Mouse (Mus musculus): ENCODE measurements around the gene Slc16a9. TPM values are rescaled to one million over a fixed set of nuclear protein-coding genes. Genes with fewer than 3 reads are reported as not detected.

Slc16a9 gene
- total RNA-seq, 1 experiment from 2014 or later: 6.5 TPM

- no peak for ATAC-seq (replicated peaks in 1 of 2; ENCODE audit: insufficient read depth in 1 of 2, low FRiP score in 2 of 2, low TSS enrichment in 1 of 2, low read depth in 1 of 2, poor library complexity in 2 of 2, severe bottlenecking in 2 of 2)
These were observed 34.4 kb downstream of the Slc16a9 start for GRCm38 (mm10) chr10:70279349-70279748.

- ATAC-seq (replicated peaks in 1 of 2; ENCODE audit: insufficient read depth in 1 of 2, low FRiP score in 2 of 2, low TSS enrichment in 1 of 2, low read depth in 1 of 2, poor library complexity in 2 of 2, severe bottlenecking in 2 of 2): peak; percentile 85 to 89
These were observed 42.9 kb downstream of the Slc16a9 start for GRCm38 (mm10) chr10:70287825-70288235.

GRCm38 (mm10) chr10:70288406-70289327, 43.8 kb downstream of the Slc16a9 start:
- ATAC-seq (replicated peaks in 1 of 2; ENCODE audit: insufficient read depth in 1 of 2, low FRiP score in 2 of 2, low TSS enrichment in 1 of 2, low read depth in 1 of 2, poor library complexity in 2 of 2, severe bottlenecking in 2 of 2): no peak

- ATAC-seq (replicated peaks in 1 of 2; ENCODE audit: insufficient read depth in 1 of 2, low FRiP score in 2 of 2, low TSS enrichment in 1 of 2, low read depth in 1 of 2, poor library complexity in 2 of 2, severe bottlenecking in 2 of 2): no peak
These were observed 47.1 kb downstream of the Slc16a9 start for GRCm38 (mm10) chr10:70292014-70292413.

- no peak for ATAC-seq (replicated peaks in 1 of 2; ENCODE audit: insufficient read depth in 1 of 2, low FRiP score in 2 of 2, low TSS enrichment in 1 of 2, low read depth in 1 of 2, poor library complexity in 2 of 2, severe bottlenecking in 2 of 2)
These were observed 49.2 kb downstream of the Slc16a9 start for GRCm38 (mm10) chr10:70294094-70294493.

GRCm38 (mm10) chr10:70296531-70297366, 51.8 kb downstream of the Slc16a9 start:
- peak; percentile 80 to 88 for ATAC-seq (replicated peaks in 1 of 2; ENCODE audit: insufficient read depth in 1 of 2, low FRiP score in 2 of 2, low TSS enrichment in 1 of 2, low read depth in 1 of 2, poor library complexity in 2 of 2, severe bottlenecking in 2 of 2)

GRCm38 (mm10) chr10:70299118-70299517, 54.2 kb downstream of the Slc16a9 start:
- ATAC-seq (replicated peaks in 1 of 2; ENCODE audit: insufficient read depth in 1 of 2, low FRiP score in 2 of 2, low TSS enrichment in 1 of 2, low read depth in 1 of 2, poor library complexity in 2 of 2, severe bottlenecking in 2 of 2): peak; percentile 29 to 47; a peak in 2 of 4 replicates

- no peak for ATAC-seq (replicated peaks in 1 of 2; ENCODE audit: insufficient read depth in 1 of 2, low FRiP score in 2 of 2, low TSS enrichment in 1 of 2, low read depth in 1 of 2, poor library complexity in 2 of 2, severe bottlenecking in 2 of 2)
These were observed 54.8 kb downstream of the Slc16a9 start for GRCm38 (mm10) chr10:70299653-70300052.

- ATAC-seq (replicated peaks in 1 of 2; ENCODE audit: insufficient read depth in 1 of 2, low FRiP score in 2 of 2, low TSS enrichment in 1 of 2, low read depth in 1 of 2, poor library complexity in 2 of 2, severe bottlenecking in 2 of 2): no peak
These were observed 56.3 kb downstream of the Slc16a9 start for GRCm38 (mm10) chr10:70301190-70301589.

- ATAC-seq (replicated peaks in 1 of 2; ENCODE audit: insufficient read depth in 1 of 2, low FRiP score in 2 of 2, low TSS enrichment in 1 of 2, low read depth in 1 of 2, poor library complexity in 2 of 2, severe bottlenecking in 2 of 2): no peak
These were observed 58.3 kb downstream of the Slc16a9 start for GRCm38 (mm10) chr10:70303203-70303602.

- ATAC-seq (replicated peaks in 1 of 2; ENCODE audit: insufficient read depth in 1 of 2, low FRiP score in 2 of 2, low TSS enrichment in 1 of 2, low read depth in 1 of 2, poor library complexity in 2 of 2, severe bottlenecking in 2 of 2): no peak
These were observed 60.8 kb downstream of the Slc16a9 start for GRCm38 (mm10) chr10:70305683-70306082.

- no peak for ATAC-seq (replicated peaks in 1 of 2; ENCODE audit: insufficient read depth in 1 of 2, low FRiP score in 2 of 2, low TSS enrichment in 1 of 2, low read depth in 1 of 2, poor library complexity in 2 of 2, severe bottlenecking in 2 of 2)
These were observed 64.5 kb downstream of the Slc16a9 start for GRCm38 (mm10) chr10:70309416-70309815.

GRCm38 (mm10) chr10:70310646-70311045, 65.7 kb downstream of the Slc16a9 start:
- ATAC-seq (replicated peaks in 1 of 2; ENCODE audit: insufficient read depth in 1 of 2, low FRiP score in 2 of 2, low TSS enrichment in 1 of 2, low read depth in 1 of 2, poor library complexity in 2 of 2, severe bottlenecking in 2 of 2): no peak

GRCm38 (mm10) chr10:70315895-70316294, 71.0 kb downstream of the Slc16a9 start:
- no peak for ATAC-seq (replicated peaks in 1 of 2; ENCODE audit: insufficient read depth in 1 of 2, low FRiP score in 2 of 2, low TSS enrichment in 1 of 2, low read depth in 1 of 2, poor library complexity in 2 of 2, severe bottlenecking in 2 of 2)

- ATAC-seq (replicated peaks in 1 of 2; ENCODE audit: insufficient read depth in 1 of 2, low FRiP score in 2 of 2, low TSS enrichment in 1 of 2, low read depth in 1 of 2, poor library complexity in 2 of 2, severe bottlenecking in 2 of 2): no peak
These were observed 72.0 kb downstream of the Slc16a9 start for GRCm38 (mm10) chr10:70316856-70317255.

GRCm38 (mm10) chr10:70317394-70317965, 72.6 kb downstream of the Slc16a9 start:
- ATAC-seq (replicated peaks in 1 of 2; ENCODE audit: insufficient read depth in 1 of 2, low FRiP score in 2 of 2, low TSS enrichment in 1 of 2, low read depth in 1 of 2, poor library complexity in 2 of 2, severe bottlenecking in 2 of 2): peak in 1 of 2 experiments; percentile 44; a peak in 1 of 4 replicates

- peak; percentile 63 to 85 for ATAC-seq (replicated peaks in 1 of 2; ENCODE audit: insufficient read depth in 1 of 2, low FRiP score in 2 of 2, low TSS enrichment in 1 of 2, low read depth in 1 of 2, poor library complexity in 2 of 2, severe bottlenecking in 2 of 2)
These were observed 73.7 kb downstream of the Slc16a9 start for GRCm38 (mm10) chr10:70318630-70319029.

GRCm38 (mm10) chr10:70325518-70325917, 80.6 kb downstream of the Slc16a9 start:
- no peak for ATAC-seq (replicated peaks in 1 of 2; ENCODE audit: insufficient read depth in 1 of 2, low FRiP score in 2 of 2, low TSS enrichment in 1 of 2, low read depth in 1 of 2, poor library complexity in 2 of 2, severe bottlenecking in 2 of 2)
